Mouse (Mus musculus): ENCODE data around the gene Zfp114.

DNA sequence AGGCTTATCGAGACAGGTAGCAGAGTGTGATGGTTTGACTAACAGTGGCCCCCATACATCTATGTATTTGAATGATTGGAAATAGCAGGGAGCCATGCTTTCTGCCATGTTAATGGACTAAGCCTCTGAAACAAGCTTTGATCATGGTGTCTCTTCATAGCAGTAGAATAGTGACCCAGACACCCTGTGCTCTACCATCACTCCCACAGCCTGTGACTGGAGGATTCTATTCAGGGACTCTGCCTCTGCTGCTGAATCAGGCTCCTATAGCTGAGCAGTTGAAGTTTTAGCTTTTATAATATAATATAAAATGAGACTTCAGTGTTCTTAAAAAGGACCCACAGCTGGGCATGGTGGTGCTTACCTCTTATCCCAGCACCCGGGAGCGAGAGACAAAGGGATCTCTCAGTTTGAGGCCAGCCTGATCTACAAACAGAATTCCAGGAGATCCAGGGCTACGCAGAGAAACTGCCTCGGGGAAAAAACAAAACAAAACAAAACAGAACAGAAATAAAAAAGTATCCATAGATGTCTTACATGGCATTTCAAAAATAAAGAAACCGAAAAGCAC, 41.4 kb upstream of the Zfp114 start:
- TF ChIP-seq CTCF (IDR thresholded peaks at IDR 0.05; ENCODE audit: low read depth, low read length), result no peak
- no peak for TF ChIP-seq EP300 (IDR thresholded peaks at IDR 0.05; ENCODE audit: insufficient read depth, low read depth, low read length)
- TF ChIP-seq POLR2A (IDR thresholded peaks at IDR 0.05; ENCODE audit: insufficient read depth, low read length), result no peak
